Mouse (Mus musculus): ENCODE data around the gene Neurl4.

Neurl4 gene

DNA sequence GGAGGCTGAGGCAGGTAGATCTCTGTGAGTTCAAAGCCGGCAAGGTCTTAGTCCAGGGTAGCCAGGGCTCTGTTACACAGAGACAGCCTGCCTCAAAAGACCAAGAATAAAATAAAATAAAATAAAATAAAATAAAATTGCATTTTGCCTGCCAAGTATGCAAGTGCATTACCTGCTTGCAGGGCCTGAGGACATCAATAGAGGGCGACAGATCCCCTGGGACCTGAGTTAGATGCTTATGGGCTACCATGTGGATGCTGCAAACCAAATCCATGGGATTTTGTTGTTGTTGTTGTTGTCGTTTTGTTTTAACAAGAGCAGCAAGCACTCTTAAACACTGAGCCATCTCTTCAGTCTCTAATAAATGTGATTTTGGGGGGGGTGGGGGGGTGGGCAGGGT is 31.4 kb downstream of the Neurl4 start:
- DNase-seq (ENCODE audit: low spot score): no peak

DNA sequence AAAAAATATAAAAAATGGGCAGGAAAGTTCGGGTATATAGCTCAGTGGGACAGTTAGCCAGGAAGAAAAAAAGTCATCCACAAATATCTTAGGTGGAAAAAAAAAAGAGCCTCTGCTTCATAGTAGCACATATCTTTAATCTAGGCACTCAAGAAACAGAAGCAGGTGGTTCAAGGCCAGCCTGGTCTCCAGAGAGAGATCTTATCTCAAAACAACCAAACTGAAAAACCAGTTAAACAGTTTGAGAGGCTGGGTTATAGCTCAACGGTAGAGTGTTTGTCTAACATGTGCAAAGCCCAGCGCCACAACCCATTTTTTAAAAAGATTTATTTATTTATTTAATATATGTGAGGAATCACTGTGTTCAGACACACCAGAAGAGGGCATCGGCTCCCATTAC is 32.2 kb downstream of the Neurl4 start:
- DNase-seq (ENCODE audit: low spot score): no peak

GRCm38 (mm10) chr11:69934169-69934568 is 33.3 kb downstream of the Neurl4 start:
- DNase-seq (ENCODE audit: low spot score): peak; percentile 91

- no peak for DNase-seq (ENCODE audit: low spot score)
Observed at GRCm38 (mm10) chr11:69934681-69935080, 33.8 kb downstream of the Neurl4 start.

DNA sequence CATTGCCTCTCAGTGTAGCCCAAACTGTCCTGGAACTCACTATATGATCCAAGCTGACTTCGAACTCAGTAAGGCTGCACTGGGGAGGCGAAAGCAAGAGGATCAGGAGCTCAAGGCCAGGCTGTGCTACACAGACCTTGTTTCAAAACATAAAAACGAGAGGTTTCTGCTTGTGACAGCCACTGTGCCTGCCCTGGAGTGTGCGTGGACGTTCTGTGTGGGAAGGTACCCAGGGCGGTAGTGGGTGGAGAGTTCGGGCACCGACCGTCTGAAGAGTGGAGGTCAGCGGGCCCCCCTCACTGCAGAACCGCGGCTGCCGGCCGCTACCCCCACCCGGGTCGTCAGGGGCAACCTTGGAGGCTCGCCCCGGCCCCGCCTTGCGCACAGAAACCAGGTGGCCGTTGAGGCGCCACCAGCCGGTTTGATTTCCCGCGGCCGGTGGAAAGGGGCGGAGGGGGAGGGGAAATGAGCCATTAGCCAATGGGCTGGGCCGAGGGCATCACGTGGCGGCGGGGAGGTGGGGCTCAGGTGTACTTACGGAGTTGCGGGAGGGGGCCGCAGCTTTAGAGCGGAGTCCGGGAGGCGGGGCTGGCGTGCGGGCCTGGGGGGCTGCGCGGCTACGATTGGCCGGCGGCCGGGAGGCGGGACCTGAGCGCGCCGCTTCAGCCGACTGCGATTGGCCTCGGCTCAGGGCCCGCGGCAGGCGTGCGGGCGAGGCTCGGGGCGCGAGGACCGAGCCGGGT is 34.4 kb downstream of the Neurl4 start, which contains the start of gene Ybx2:
TSS of gene Ybx2 (plus strand) at position 660 of the 743 bp plus-strand sequence.
- DNase-seq (ENCODE audit: low spot score): peak; percentile 80

DNA sequence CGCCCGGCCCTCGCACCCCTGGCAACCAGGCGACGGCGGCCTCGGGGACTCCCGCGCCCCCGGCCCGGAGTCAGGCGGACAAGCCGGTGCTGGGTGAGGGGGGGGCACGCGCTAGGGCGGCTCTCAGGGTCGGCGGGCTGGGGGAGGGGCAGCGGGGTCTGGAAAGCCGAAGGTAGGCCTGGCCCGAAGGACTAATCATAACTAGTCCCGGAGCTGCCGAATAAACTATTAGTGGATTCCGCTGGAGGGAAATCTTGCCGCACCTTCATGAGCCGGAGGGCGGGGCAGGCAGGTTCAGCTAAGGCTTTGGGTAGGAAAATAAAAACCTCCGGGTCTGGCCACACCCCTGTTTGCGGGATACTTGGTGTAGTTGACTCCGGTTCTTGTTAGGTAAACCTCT is 35.3 kb downstream of the Neurl4 start:
- no peak for DNase-seq (ENCODE audit: low spot score)

DNA sequence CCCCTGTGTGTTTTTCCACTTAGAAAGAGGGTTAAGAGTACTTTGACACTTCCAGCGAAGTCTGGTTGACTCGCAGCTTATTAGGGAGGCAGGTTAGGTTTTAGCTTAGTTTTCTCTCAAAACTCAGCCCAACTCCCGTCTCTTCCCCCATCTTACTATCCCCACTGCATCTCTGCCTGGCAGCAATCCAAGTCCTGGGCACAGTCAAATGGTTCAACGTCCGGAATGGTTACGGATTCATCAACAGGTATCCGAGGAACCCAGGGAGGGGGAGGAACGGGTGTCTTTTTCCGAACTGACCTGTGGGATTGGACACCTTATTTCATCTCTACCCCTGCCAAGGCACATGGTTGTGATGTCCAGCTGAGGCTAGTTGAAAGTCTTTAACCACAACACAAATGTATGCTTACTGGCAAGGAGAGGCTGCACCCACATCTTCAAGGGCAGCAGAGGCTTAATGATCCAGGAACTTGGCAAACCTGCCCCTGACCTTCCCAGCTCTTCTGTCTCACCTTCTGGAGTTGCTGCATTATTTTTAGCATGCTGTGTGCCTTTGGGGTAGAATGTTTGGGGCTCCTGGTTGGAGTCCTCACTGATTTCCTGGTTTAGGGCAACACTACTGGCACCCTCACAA is 36.0 kb downstream of the Neurl4 start:
- DNase-seq (ENCODE audit: low spot score): no peak

GRCm38 (mm10) chr11:69937385-69937784 is 36.5 kb downstream of the Neurl4 start:
- no peak for DNase-seq (ENCODE audit: low spot score)

- no peak for DNase-seq (ENCODE audit: low spot score)
Observed at GRCm38 (mm10) chr11:69937834-69938233, 37.0 kb downstream of the Neurl4 start.

DNA sequence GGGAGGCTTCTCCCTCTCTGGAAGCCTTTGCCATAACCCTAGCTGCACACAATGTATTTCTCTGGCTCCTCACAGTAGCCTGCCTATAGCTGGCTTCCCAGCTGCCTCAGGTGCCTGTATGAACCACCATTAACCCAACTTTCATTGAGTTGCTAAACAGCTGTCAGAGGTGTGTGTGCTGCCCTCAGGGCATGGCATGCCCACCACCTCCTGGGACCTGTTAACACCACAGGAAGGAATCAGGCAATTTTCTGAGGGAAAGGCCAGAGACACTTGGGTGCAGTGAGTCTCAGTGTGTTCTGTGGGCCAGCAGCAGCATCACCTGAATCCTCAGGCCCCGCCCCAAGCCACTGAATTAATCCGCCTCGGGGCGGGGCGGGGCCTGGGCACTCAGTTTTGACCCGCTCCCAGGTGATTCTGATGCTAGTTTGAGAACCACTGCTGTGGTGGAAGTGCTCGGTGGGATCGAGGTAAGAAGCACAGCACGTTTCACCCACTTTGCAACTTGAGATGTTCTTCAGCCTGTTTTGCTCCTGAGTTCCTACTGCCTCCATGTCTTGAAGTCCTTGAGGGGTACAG is 37.6 kb downstream of the Neurl4 start:
- no peak for DNase-seq (ENCODE audit: low spot score)

GRCm38 (mm10) chr11:69939181-69939580 is 38.3 kb downstream of the Neurl4 start:
- DNase-seq (ENCODE audit: low spot score): no peak

GRCm38 (mm10) chr11:69939731-69940130 is 38.9 kb downstream of the Neurl4 start:
- no peak for DNase-seq (ENCODE audit: low spot score)

DNA sequence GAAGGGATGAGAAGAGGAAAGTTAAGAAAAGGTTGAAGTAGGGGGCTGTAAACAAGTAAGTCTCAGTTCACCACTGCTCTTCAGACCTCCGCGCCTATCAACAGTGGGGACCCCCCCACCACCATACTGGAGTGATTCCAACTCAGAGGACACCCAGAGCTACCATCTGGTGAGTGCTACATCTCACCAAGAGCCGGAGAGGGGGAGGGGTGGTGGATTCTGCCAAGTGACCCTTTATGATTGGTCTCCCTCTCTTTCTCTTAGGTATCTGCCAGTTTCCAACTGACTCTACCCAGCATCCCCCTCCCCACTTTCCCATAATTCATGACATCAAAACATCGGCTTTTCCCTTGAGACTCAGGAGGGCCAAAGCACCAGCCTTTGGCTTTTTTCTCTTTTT is 40.1 kb downstream of the Neurl4 start:
- DNase-seq (ENCODE audit: low spot score): no peak

DNA sequence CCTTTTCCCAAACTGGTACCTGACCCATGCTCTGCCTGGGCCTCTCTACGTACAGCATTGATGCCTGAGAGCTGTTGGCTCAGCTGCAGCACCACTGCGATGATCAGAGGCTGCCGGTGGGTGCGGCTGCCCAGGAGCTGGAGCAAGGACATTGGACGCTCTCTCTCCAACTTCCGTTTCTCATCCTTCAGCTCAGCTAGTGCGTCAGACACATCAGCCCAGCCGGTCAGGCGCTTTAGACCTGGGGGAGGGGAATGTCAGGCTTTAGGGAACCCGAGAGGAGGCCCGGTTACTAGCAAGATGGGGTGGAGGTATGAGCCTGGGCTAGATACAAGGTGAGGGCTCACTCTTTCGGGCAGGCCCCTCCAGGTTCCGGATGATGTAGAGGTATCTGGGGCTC is 44.3 kb downstream of the Neurl4 start:
- no peak for DNase-seq (ENCODE audit: low spot score)

DNA sequence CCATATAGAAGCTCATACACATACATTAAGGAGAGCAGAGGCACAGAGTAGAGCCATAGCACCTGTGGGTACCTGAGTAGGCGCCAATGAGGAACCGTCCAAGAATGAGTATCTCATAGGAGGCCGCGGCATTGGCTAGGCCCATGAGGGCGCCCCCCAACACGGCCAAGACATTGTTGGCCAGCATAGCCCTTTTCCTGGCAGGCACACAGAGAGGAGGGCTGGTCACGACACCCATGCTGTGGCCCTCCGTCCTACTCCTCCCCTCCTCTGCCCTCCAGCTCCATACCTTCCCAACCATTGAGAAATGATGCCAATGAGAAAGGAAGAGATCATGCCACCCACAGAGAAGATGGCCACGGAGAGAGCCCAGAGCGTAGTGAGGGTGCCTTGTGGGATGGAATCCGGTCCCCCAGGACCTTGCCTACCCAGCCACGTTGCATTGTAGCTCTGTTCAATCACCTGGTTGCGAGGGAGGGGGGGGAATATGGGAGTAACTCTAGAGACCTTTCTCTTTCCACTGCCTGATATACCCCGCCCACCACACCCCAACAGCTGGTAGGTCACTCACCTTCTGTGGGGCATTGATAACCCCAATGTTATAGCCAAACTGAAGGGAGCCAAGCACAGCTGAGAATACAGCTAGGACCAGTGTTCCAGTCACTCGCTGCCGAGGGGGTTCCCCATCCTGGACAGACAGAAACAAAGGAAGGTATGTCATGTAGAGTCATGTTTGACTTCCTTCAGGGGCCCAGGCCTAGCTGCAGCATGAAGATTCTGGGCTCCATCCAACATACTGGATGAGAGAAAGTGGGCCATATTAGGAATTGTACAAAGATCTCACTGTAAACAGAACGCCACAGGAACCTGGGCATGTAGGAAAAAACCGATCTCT is 45.4 kb downstream of the Neurl4 start:
- DNase-seq (ENCODE audit: low spot score): no peak

DNA sequence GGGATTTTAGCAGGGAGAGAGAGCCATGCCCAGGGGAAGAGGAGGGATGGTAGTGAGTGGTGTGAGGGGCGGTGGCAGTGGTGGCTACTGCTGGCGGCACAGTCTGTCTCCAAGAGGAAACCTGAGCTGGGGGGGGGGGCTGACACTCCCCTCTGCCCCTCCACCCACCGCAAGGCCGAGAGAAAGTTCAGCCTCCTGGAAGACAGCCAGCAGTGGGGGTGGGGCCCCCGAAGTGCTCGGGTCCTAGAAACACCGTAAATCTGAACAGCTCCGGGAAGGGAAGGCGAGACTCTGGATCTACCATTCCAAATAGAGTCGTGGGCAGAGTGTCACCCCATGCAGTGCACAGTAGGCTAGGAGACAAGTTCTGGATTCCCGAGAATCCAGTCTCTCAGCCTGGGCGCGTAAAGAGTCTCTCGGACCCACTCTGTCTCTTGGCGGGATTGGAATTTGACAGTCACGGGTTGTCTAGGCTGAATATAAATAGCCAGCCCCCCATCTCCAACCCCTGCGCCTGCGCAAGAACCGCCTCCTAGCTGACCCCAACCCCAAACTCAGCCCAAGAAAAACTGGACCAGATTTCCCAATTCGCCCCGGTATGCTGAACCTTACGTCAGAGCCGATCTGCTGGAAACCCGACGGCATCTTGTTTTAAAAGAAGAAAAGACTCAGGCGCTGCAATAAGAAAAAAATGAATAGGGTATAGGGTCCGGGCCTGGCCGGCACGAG is 46.6 kb downstream of the Neurl4 start:
- DNase-seq (ENCODE audit: low spot score): no peak

GRCm38 (mm10) chr11:69948066-69948762 is 47.3 kb downstream of the Neurl4 start, which contains the start of gene Slc2a4:
Gene Slc2a4, minus strand, starts transcription at chr11:69948188.
- DNase-seq (ENCODE audit: low spot score): peak; percentile 88

GRCm38 (mm10) chr11:69948763-69949150 is 47.9 kb downstream of the Neurl4 start:
- peak; percentile 90 for DNase-seq (ENCODE audit: low spot score)

DNA sequence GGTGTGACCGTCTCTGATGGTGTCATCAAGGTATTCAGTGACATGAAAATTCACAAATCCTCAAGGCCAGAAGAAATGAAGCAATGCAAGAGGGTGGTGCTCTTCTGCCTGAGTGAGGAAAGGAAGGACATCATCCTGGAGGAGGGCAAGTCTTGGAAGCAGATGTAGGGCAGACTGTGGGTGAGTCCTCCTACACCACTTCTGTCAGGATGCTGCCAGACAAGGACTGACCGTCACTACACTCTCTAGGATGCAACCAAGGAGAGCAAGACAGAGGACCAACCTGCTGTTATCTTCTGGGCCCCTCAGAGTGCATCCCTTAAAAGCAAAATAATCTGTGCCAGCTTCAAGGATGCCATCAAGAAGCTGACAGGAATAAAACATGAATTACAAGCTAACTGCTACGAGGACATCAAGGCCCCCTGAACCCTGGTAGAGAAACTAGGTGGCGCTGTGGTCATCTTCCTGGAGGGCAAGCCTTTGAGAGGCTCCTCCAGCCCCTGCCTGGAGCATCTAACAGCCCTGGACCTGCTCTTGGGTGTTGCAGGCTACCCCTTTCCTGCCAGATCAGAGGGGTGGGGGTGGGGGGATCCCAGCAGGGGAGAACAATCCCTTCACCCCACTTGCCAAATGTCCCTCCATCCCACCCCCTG is 50.1 kb downstream of the Neurl4 start:
- no peak for DNase-seq (ENCODE audit: low spot score)

DNA sequence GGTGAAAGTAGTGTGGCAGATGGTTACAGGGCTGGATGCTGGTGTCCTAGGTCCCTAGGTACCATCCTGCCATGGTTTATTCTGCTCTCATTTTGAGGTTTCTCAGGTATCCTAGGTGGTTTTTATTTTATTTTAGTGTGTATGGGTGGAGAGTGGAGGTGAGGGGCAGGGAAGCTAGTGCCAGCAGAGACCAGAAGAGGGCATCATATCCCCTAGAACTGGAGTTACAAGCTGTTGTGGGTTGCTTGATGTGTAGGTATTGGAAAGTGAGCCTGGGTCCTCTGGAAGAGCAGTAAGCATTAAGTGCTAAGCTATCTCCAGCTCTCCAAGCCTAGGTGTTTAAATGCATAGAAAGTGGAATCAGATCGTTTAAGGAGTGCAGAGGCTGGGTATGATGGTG is 51.4 kb downstream of the Neurl4 start:
- DNase-seq (ENCODE audit: low spot score): no peak
